Mouse (Mus musculus) intestine, embryonic 16.5 days (tissue): ENCODE results near the gene Sf1. TPM values are rescaled to one million over a fixed set of nuclear protein-coding genes. Genes with fewer than 3 reads are reported as not detected.

Source experiments
- ATAC-seq: fragments of 200-750 bp; cut with Nextera tagmentation; 2 replicates; pipeline ENCODE4 v1.8.0; 2017; ENCODE audit warnings: moderate TSS enrichment, moderate library complexity
- H3K27ac ChIP-seq: fragments of 300-500 bp; sonication (generic); 2 replicates; pipeline ENCODE4 v1.5.1; 2014; ENCODE audit warnings: mild to moderate bottlenecking, low read length
- H3K27me3 ChIP-seq: fragments of 300-500 bp; sonication (generic); replicated peaks from 2 replicates; pipeline ENCODE4 v1.6.1; 2014; ENCODE audit warnings: low read length, control low read depth, mixed read lengths; ENCODE audit not compliant: control insufficient read depth, insufficient read depth
- H3K36me3 ChIP-seq: fragments of 300-500 bp; sonication (generic); 2 replicates; pipeline ENCODE4 v1.6.1; 2014; ENCODE audit warnings: low read length, control low read depth; ENCODE audit not compliant: control insufficient read depth, insufficient read depth
- H3K4me1 ChIP-seq: fragments of 300-500 bp; sonication (generic); 2 replicates; pipeline ENCODE4 v1.6.1; 2014; ENCODE audit warnings: low read length, control low read depth, mixed read lengths; ENCODE audit not compliant: control insufficient read depth, insufficient read depth
- H3K4me2 ChIP-seq: fragments of 300-500 bp; sonication (generic); 2 replicates; pipeline ENCODE4 v1.6.1; 2014; ENCODE audit warnings: low read depth, low read length, control low read depth
- H3K4me3 ChIP-seq: fragments of 300-500 bp; sonication (generic); 2 replicates; pipeline ENCODE4 v1.5.1; 2014; ENCODE audit warnings: mild to moderate bottlenecking, low read length
- H3K9ac ChIP-seq: fragments of 300-500 bp; sonication (generic); 2 replicates; pipeline ENCODE4 v1.6.1; 2014; ENCODE audit warnings: low read depth, low read length
- H3K9me3 ChIP-seq: fragments of 300-500 bp; sonication (generic); 2 replicates; pipeline ENCODE4 v1.6.1; 2016; ENCODE audit warnings: low read length, control low read depth; ENCODE audit not compliant: control insufficient read depth
- WGBS: fragments of 180-500 bp; shearing (Covaris S2); extraction: QIAGEN DNeasy Blood & Tissue Kit; methylation state at CpG from one replicate; pipeline ENCODE4 v1.1.7; 2014; 5-methylcytosine and 5-hydroxymethylcytosine counted together
- polyA plus RNA-seq: library from polyadenylated mRNA; unstranded; fragments of >200 nt; fragmentation: Nextera tagmentation; extraction: Ambion mirVana; gene quantifications from 2 replicates; pipeline ENCODE4 v1.2.1, GENCODE M21; 2015

The Sf1 gene
- polyA plus RNA-seq, 1 experiment from 2014 or later: 94.7 TPM

DNA sequence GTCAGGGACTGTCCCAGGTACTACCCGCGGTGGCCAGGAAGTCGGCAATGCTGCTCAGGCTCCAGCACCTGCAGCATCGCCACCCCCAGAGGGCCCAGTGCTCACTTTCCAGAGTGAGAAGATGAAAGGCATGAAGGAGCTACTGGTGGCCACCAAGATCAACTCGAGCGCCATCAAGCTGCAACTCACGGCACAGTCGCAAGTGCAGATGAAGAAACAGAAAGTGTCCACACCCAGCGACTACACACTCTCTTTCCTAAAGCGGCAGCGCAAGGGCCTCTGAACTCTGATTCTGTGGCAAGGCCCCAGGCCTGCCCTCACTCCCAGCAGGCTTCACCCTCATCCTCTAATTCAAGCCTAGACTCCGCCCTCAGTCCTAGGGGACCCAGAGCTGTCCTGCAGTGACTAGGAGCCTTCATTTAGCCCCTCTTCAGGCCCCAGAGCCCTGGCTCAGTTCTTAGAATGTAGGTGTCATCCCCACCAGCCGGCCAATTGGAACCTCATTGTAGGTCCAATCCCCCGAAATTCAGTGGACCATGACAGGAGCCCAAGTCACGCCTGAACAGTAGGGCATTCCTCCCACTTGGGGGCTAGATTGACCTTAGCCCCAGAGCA lies 23.5 kb upstream of the Sf1 start:
- H3K9ac ChIP-seq: peak overlapping the region; percentile 80; the same call in 1 of the 2 replicates
- ATAC-seq: no peak

DNA sequence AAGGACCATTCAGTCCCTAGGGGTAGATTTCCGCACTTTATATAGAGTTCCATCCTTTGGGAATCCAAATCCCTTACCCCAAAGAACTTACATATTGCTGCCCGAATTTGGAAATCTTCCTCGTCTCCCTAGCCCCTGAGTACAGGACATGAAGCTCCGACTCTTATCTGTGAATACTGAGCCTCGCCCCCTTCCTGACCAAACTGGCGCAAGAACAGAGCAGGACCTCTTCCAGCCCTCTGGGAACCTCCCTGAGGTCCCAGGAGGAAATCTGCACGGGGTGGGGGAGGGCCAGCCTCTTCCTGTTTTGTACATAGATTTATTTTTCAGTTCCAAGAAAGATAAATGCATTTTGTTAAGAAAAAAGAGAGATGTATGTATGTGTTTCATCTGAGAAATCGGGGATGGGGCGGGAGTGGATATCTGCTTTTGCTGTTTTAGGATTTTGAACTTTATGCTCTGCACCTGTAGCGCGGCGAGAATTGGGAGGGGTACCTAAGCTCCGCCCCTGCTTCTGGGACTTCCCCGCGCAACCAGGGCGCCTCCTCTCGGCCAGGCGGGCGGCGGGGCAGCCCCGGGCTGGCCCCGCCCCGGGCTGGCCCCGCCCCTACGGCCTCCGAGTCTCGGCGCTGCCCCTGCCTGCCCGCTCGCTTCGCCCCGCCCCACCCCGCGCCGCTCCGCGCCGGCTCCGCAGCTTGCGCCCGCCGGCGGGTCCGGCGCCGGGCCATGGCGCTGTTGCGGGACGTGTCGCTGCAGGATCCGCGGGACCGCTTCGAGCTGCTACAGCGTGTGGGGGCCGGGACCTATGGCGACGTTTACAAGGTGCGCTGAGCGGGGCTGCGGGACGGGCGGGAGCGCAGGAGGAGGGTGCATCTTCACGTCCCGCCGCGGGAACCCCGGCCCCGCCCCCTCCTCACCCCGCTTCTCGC lies 22.7 kb upstream of the Sf1 start, which contains the start of gene Map4k2:
Gene Map4k2 (plus strand): TSS at position 612 of the 929 bp plus-strand sequence.
- H3K9me3 ChIP-seq: no peaks in the 10 kb centered on the region
- peak within 1 kb of the TSS; percentile 80 for H3K9ac ChIP-seq
- H3K4me3 ChIP-seq: peak within 1 kb of the TSS; percentile 73
- ATAC-seq: peak; percentile 88
- H3K36me3 ChIP-seq: peaks cover 19% of the 10 kb centered on the region
- H3K4me1 ChIP-seq: peaks cover 27% of the 10 kb centered on the region
- WGBS: 4% methylated on average over 66 of the region's 72 CpGs
- peak within 1 kb of the TSS; percentile 54 for H3K27ac ChIP-seq
- no peaks in the 10 kb centered on the region for H3K27me3 ChIP-seq
- H3K4me2 ChIP-seq: peak within 1 kb of the TSS; percentile 97

More for the DNA sequence above, 23.5 kb upstream of the Sf1 start:
- peak overlapping the region; percentile 97 for H3K4me2 ChIP-seq
- H3K36me3 ChIP-seq: peaks cover 19% of the 10 kb centered on the region
- H3K4me3 ChIP-seq: no peak overlapping the region
- no peaks in the 10 kb centered on the region for H3K9me3 ChIP-seq
- peaks cover 29% of the 10 kb centered on the region for H3K4me1 ChIP-seq
- H3K27me3 ChIP-seq: no peaks in the 10 kb centered on the region
- H3K27ac ChIP-seq: peak overlapping the region; percentile 47; the same call in 1 of the 2 replicates
- WGBS: 72% methylated on average over 15 of the region's 15 CpGs

DNA sequence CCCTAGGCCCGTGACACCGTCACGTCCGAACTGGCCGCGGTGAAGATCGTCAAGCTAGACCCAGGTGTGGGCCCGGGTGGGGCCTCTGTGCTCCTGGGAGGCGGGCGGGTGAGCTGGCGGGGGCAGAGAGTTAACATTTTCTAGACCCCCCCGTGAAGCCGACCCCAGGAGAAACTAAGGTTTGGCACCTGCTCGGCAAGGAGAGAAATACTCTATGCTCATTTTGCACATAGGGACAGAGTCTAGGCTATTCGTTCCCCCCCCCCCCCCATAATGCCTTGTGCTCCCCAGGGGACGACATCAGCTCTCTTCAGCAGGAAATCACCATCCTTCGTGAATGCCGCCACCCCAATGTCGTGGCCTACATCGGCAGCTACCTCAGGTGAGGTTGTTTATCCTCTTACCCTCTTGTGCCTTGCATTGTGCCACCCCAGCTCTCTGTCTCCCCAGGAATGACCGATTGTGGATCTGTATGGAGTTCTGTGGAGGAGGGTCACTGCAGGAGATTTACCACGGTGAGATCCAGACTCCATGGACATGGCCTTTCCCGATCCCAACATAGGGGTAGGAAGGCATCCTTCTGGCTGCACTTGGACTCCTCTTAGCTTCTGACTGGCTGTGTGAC lies 21.9 kb upstream of the Sf1 start:
- Histone ChIP-seq H3K27ac (peak overlapping the region; percentile 54; the same call in 1 of the 2 replicates), H3K9me3 (no peaks in the 10 kb centered on the region), H3K4me1 (peaks cover 19% of the 10 kb centered on the region), H3K36me3 (peaks cover 19% of the 10 kb centered on the region), H3K4me3 (peak overlapping the region; percentile 73), H3K9ac (peak overlapping the region; percentile 80), H3K27me3 (no peaks in the 10 kb centered on the region), H3K4me2 (peak overlapping the region; percentile 97)
- no peak; the same call in 1 of the 2 replicates for ATAC-seq
- WGBS: 11% methylated on average over 23 of the region's 23 CpGs

DNA sequence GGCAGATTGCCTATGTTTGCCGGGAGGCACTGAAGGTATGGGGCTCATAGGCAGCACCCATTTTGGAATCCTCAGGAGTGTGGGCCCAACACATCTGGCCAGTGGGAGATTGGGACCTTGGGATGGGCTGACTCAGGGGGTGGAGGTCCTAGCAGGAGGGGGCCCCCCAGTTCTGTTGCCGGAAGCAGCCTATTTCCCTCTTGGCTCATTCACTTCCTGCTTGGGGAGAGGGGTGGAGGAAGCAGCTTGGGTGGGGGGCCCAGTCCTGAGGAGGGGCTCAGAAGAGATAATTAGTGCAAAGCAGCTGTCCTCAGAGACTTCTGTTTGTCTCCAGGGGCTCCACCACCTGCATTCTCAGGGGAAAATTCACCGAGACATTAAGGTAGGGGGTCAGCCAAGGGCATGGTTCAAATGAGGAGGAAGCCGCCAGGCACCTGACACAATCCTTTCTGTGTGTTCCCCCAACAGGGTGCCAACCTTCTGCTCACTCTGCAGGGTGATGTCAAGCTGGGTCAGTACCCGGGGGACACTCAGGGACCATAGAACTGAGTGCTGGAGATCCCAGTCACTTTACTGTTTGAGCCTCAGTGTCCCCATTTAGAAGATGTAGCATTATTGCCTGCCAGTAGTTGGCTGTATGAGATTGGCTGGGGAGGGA lies 21.1 kb upstream of the Sf1 start:
- Histone ChIP-seq H3K4me2 (peak overlapping the region; percentile 97; the same call in 1 of the 2 replicates), H3K9ac (0 out of 2 replicates have a peak overlapping the region, but pooled peaks have one; percentile 80), H3K4me3 (peak overlapping the region; percentile 73; the same call in 1 of the 2 replicates), H3K9me3 (no peaks in the 10 kb centered on the region), H3K27ac (no peak overlapping the region), H3K36me3 (peaks cover 19% of the 10 kb centered on the region), H3K27me3 (no peaks in the 10 kb centered on the region), H3K4me1 (peaks cover 13% of the 10 kb centered on the region)
- ATAC-seq: no peak
- 76% methylated on average over 5 of the region's 5 CpGs for WGBS

DNA sequence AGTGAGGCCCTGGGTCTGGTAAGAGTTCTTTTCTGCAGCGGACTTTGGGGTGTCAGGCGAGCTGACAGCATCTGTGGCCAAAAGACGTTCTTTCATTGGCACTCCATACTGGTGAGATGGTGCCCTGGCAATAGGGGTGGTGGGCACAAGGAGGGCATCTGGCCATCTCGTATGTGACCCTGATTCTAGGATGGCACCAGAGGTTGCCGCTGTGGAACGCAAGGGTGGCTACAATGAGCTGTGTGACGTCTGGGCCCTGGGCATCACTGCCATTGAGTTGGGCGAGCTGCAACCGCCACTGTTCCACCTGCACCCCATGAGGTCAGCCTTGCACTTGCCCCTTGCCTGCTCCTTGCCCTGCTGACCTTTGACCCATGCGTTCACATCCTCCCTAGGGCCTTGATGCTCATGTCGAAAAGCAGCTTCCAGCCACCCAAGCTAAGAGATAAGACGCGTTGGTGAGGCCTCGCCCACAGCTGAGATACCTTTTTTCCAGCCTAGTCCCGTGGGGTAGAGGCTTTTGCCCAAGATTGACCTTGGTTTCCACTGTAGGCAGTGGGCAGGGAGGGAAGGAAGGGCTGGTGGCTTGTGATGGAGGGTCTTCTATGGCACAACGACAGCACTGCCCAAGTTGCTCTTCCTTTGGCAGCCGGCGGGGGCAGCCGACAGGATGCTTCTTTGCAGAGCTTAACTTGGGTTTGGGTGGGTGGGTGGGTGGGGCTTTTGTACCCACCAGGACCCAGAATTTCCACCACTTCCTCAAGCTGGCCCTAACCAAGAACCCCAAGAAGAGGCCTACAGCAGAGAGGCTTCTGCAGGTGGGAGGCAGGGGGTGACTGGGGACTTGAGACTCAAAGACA lies 20.2 kb upstream of the Sf1 start:
- Histone ChIP-seq H3K4me2 (no peak overlapping the region), H3K27me3 (no peaks in the 10 kb centered on the region), H3K9me3 (no peaks in the 10 kb centered on the region), H3K36me3 (peaks cover 12% of the 10 kb centered on the region), H3K9ac (no peak overlapping the region), H3K4me1 (peaks cover 13% of the 10 kb centered on the region), H3K4me3 (no peak overlapping the region), H3K27ac (no peak overlapping the region)
- ATAC-seq: no peak
- WGBS: 85% methylated on average over 19 of the region's 19 CpGs

DNA sequence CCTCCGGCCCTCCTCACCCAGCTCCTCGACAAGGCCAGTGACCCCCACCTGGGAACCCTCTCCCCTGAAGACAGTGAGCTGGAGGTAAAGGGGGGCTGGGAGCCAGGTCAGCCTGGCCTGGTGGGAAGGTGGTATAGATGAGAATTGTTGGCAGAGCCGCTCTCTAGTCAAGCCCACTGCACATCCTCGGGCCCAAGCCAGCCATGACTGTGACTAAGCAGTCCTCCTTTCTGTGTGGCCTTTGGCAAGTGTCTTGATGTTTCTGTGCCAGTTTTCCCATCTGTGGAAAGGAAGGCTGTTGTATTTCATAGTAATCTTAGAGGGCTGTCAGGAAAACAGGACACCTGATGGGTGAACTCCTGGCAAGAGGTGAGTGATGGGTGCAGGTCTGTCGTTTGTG lies 19.5 kb upstream of the Sf1 start:
- Histone ChIP-seq H3K4me3 (no peak overlapping the region), H3K4me1 (peaks cover 13% of the 10 kb centered on the region), H3K4me2 (no peak overlapping the region), H3K36me3 (peaks cover 11% of the 10 kb centered on the region), H3K27me3 (no peaks in the 10 kb centered on the region), H3K9me3 (no peaks in the 10 kb centered on the region), H3K9ac (no peak overlapping the region), H3K27ac (no peak overlapping the region)
- ATAC-seq: no peak
- 89% methylated on average over 5 of the region's 5 CpGs for WGBS

DNA sequence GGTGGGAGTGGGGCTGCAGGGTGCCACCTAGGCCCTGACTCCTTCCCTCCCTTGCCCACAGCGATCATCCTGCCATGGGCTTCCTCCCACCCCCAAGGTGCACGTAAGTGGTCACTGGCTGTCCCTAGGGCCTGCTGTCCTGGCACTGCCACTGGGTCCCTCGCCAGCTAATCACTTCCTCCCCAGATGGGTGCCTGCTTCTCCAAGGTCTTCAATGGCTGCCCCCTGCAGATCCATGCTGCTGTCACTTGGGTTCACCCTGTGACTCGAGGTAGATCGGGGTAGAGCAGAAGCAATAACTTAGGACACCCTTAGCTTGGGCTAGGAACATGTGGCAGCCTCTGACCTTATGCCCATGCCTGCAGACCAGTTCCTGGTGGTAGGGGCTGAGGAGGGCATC lies 17.5 kb upstream of the Sf1 start:
- H3K27me3 ChIP-seq: no peaks in the 10 kb centered on the region
- H3K9me3 ChIP-seq: no peaks in the 10 kb centered on the region
- H3K4me1 ChIP-seq: peaks cover 6% of the 10 kb centered on the region
- H3K9ac ChIP-seq: no peak overlapping the region
- H3K4me2 ChIP-seq: no peak overlapping the region
- H3K36me3 ChIP-seq: no peaks in the 10 kb centered on the region
- no peak for ATAC-seq
- 90% methylated on average over 5 of the region's 5 CpGs for WGBS
- no peak overlapping the region for H3K4me3 ChIP-seq
- H3K27ac ChIP-seq: no peak overlapping the region

DNA sequence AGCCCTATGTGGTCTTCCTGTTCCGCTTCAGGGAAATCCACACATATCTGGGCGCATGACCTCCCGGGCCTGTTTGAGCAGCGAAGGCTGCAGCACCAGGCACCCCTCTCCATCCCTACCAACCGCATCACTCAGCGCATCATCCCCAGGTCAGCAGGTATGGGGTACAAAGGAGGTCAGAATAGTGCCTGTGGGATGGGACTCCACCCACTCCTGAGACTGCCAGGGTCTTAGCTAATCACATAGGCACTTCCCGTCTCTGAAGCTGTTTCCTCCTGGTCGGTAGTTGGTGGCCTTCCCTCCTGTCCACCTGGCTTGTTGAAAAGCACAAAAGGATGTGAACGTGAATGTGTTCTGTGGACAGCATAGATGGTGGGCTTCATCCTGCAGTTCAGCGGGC lies 16.8 kb upstream of the Sf1 start:
- 87% methylated on average over 10 of the region's 10 CpGs for WGBS
- no peak overlapping the region for H3K4me3 ChIP-seq
- ATAC-seq: no peak

More for the DNA sequence above, 16.8 kb upstream of the Sf1 start:
- H3K9me3 ChIP-seq: no peaks in the 10 kb centered on the region
- no peaks in the 10 kb centered on the region for H3K36me3 ChIP-seq
- H3K27ac ChIP-seq: no peak overlapping the region
- H3K4me1 ChIP-seq: peaks cover 6% of the 10 kb centered on the region
- no peak overlapping the region for H3K4me2 ChIP-seq
- no peak overlapping the region for H3K9ac ChIP-seq
- H3K27me3 ChIP-seq: no peaks in the 10 kb centered on the region
